Mouse (Mus musculus) lung, adult 2 months (tissue): ENCODE data around the gene Ephb4. TPM values are rescaled to one million over a fixed set of nuclear protein-coding genes. Genes with fewer than 3 reads are reported as not detected.

Experiments used
- DNase-seq: peaks from one replicate; pipeline ENCODE4 v3.0.0; 2022
- H3K4me1 ChIP-seq: fragments of 200-500 bp; 2 replicates; pipeline ENCODE4 v1.6.1; 2011; ENCODE audit warnings: low read length; ENCODE audit not compliant: control insufficient read depth, insufficient read depth
- H3K4me3 ChIP-seq: fragments of 200-500 bp; replicated peaks from 2 replicates; pipeline ENCODE3; 2011; ENCODE audit warnings: low read depth, mild to moderate bottlenecking, control low read depth, low read length; ENCODE audit errors: extremely low read depth
- CTCF ChIP-seq: fragments of 200-500 bp; IDR thresholded peaks from 2 replicates; pipeline ENCODE4 v1.5.1; 2011; ENCODE audit warnings: mild to moderate bottlenecking, low read length, control low read depth; ENCODE audit not compliant: insufficient read depth
- POLR2A ChIP-seq: fragments of 200-500 bp; IDR thresholded peaks from 2 replicates; pipeline ENCODE4 v1.6.1; 2011; ENCODE audit warnings: low read depth, mild to moderate bottlenecking, control low read depth, low read length, borderline replicate concordance; ENCODE audit errors: extremely low read depth
- WGBS: fragments of 180-500 bp; shearing (Covaris S2); methylation state at CpG from one replicate; pipeline ENCODE4 v1.1.7; 2018; 5-methylcytosine and 5-hydroxymethylcytosine counted together
- polyA plus RNA-seq: library from polyadenylated mRNA; depleted of rRNA; stranded (reverse); fragments of >200 nt; gene quantifications from 2 replicates; pipeline ENCODE4 v1.2.3, GENCODE M21; 2012

The Ephb4 gene
- polyA plus RNA-seq, 1 experiment, result 105 TPM

GRCm38 (mm10) chr5:137381152-137381551, 31.2 kb downstream of the Ephb4 start:
- TF ChIP-seq CTCF (peak; percentile 88), POLR2A (no peak)
- no peak overlapping the region for H3K4me3 ChIP-seq
- WGBS, result 43% methylated on average over 4 of the region's 4 CpGs
- peak; percentile 66 for DNase-seq
- peaks cover 7% of the 10 kb centered on the region for H3K4me1 ChIP-seq

- no peak for DNase-seq
- no peak overlapping the region for H3K4me3 ChIP-seq
- 80% methylated on average over 7 of the region's 7 CpGs for WGBS
- no peak for TF ChIP-seq CTCF
- TF ChIP-seq POLR2A, result no peak
- H3K4me1 ChIP-seq, result no peaks in the 10 kb centered on the region
Observed at GRCm38 (mm10) chr5:137383441-137383840, 33.5 kb downstream of the Ephb4 start.

GRCm38 (mm10) chr5:137386712-137387111, 36.8 kb downstream of the Ephb4 start:
- Histone ChIP-seq H3K4me1 (no peaks in the 10 kb centered on the region), H3K4me3 (no peak overlapping the region)
- DNase-seq, result no peak
- TF ChIP-seq POLR2A, result no peak
- no peak for TF ChIP-seq CTCF
- 81% methylated on average over 7 of the region's 7 CpGs for WGBS

- no peak for DNase-seq
- TF ChIP-seq POLR2A, result no peak
- TF ChIP-seq CTCF, result no peak
- Histone ChIP-seq H3K4me3 (no peak overlapping the region), H3K4me1 (no peaks in the 10 kb centered on the region)
- WGBS, result 83% methylated on average over 8 of the region's 8 CpGs
Observed at GRCm38 (mm10) chr5:137391641-137392040, 41.7 kb downstream of the Ephb4 start.

- TF ChIP-seq POLR2A (no peak), CTCF (no peak)
- 44% methylated on average over 7 of the region's 7 CpGs for WGBS
Observed at GRCm38 (mm10) chr5:137394456-137394855, 44.5 kb downstream of the Ephb4 start.

GRCm38 (mm10) chr5:137404081-137404480, 54.2 kb downstream of the Ephb4 start:
- WGBS, result 72% methylated on average over 2 of the region's 2 CpGs
- no peak for DNase-seq
- TF ChIP-seq POLR2A (no peak), CTCF (no peak)

More at GRCm38 (mm10) chr5:137394456-137394855, 44.5 kb downstream of the Ephb4 start:
- no peak overlapping the region for H3K4me3 ChIP-seq
- DNase-seq, result no peak
- H3K4me1 ChIP-seq, result no peaks in the 10 kb centered on the region

GRCm38 (mm10) chr5:137409451-137409850, 59.5 kb downstream of the Ephb4 start:
- Histone ChIP-seq H3K4me1 (no peaks in the 10 kb centered on the region), H3K4me3 (no peak overlapping the region)
- TF ChIP-seq CTCF (no peak), POLR2A (no peak)
- no peak for DNase-seq
- WGBS, result 66% methylated on average over 6 of the region's 6 CpGs

More at GRCm38 (mm10) chr5:137404081-137404480, 54.2 kb downstream of the Ephb4 start:
- Histone ChIP-seq H3K4me1 (no peaks in the 10 kb centered on the region), H3K4me3 (no peak overlapping the region)

- TF ChIP-seq CTCF (no peak), POLR2A (no peak)
- no peak overlapping the region for H3K4me3 ChIP-seq
- no peaks in the 10 kb centered on the region for H3K4me1 ChIP-seq
- DNase-seq, result no peak
- 72% methylated on average over 3 of the region's 3 CpGs for WGBS
Observed at GRCm38 (mm10) chr5:137410066-137410465, 60.2 kb downstream of the Ephb4 start.

GRCm38 (mm10) chr5:137410549-137410948, 60.6 kb downstream of the Ephb4 start:
- 70% methylated on average over 3 of the region's 3 CpGs for WGBS
- Histone ChIP-seq H3K4me1 (no peaks in the 10 kb centered on the region), H3K4me3 (no peak overlapping the region)
- no peak for TF ChIP-seq CTCF
- TF ChIP-seq POLR2A, result no peak
- DNase-seq, result no peak

GRCm38 (mm10) chr5:137411235-137411634, 61.3 kb downstream of the Ephb4 start:
- WGBS, result 55% methylated on average over 8 of the region's 8 CpGs
- Histone ChIP-seq H3K4me3 (no peak overlapping the region), H3K4me1 (no peaks in the 10 kb centered on the region)
- no peak for DNase-seq
- no peak for TF ChIP-seq POLR2A
- no peak for TF ChIP-seq CTCF

GRCm38 (mm10) chr5:137414253-137414652, 64.3 kb downstream of the Ephb4 start:
- 26% methylated on average over 5 of the region's 5 CpGs for WGBS
- TF ChIP-seq CTCF, result no peak
- TF ChIP-seq POLR2A, result no peak
- H3K4me3 ChIP-seq, result no peak overlapping the region
- no peaks in the 10 kb centered on the region for H3K4me1 ChIP-seq
- DNase-seq, result no peak
